Mouse (Mus musculus) kidney, embryonic 14.5 days (tissue): ENCODE data around the gene Gm42906. TPM values are rescaled to one million over a fixed set of nuclear protein-coding genes. Genes with fewer than 3 reads are reported as not detected.

Source experiments
- ATAC-seq: fragments of 200-750 bp; cut with Nextera tagmentation; 2 replicates; pipeline ENCODE4 v1.8.0; 2017; ENCODE audit warnings: moderate number of reproducible peaks, mild to moderate bottlenecking, moderate TSS enrichment, moderate library complexity; ENCODE audit not compliant: low FRiP score, low TSS enrichment
- H3K27ac ChIP-seq: fragments of 300-500 bp; sonication (generic); 2 replicates; pipeline ENCODE4 v1.5.1; 2014; ENCODE audit warnings: low read depth, mild to moderate bottlenecking, low read length, moderate library complexity, mixed read lengths
- H3K27me3 ChIP-seq: fragments of 300-500 bp; sonication (generic); 2 replicates; pipeline ENCODE4 v1.6.1; 2014; ENCODE audit warnings: mild to moderate bottlenecking, low read length; ENCODE audit not compliant: control insufficient read depth, insufficient read depth
- H3K36me3 ChIP-seq: fragments of 300-500 bp; sonication (generic); 2 replicates; pipeline ENCODE4 v1.6.1; 2014; ENCODE audit warnings: low read length, mixed read lengths; ENCODE audit not compliant: control insufficient read depth, insufficient read depth
- H3K4me1 ChIP-seq: fragments of 300-500 bp; sonication (generic); 2 replicates; pipeline ENCODE4 v1.6.1; 2014; ENCODE audit warnings: low read length, mixed read lengths; ENCODE audit not compliant: control insufficient read depth, insufficient read depth
- H3K4me2 ChIP-seq: fragments of 300-500 bp; sonication (generic); replicated peaks from 2 replicates; pipeline ENCODE4 v1.6.1; 2014; ENCODE audit warnings: low read depth, mild to moderate bottlenecking, low read length
- H3K4me3 ChIP-seq: fragments of 300-500 bp; sonication (generic); 2 replicates; pipeline ENCODE4 v1.5.1; 2014; ENCODE audit warnings: mild to moderate bottlenecking, low read length
- H3K9ac ChIP-seq: fragments of 300-500 bp; sonication (generic); 2 replicates; pipeline ENCODE4 v1.6.1; 2014; ENCODE audit warnings: low read depth, mild to moderate bottlenecking, low read length, moderate library complexity
- H3K9me3 ChIP-seq: fragments of 300-500 bp; sonication (generic); 2 replicates; pipeline ENCODE4 v1.6.1; 2016; ENCODE audit warnings: low read length; ENCODE audit not compliant: control insufficient read depth
- WGBS: fragments of 180-500 bp; shearing (Covaris S2); extraction: QIAGEN DNeasy Blood & Tissue Kit; methylation state at CpG from one replicate; pipeline ENCODE4 v1.1.7; 2014; 5-methylcytosine and 5-hydroxymethylcytosine counted together
- polyA plus RNA-seq: library from polyadenylated mRNA; unstranded; fragments of >200 nt; fragmentation: Nextera tagmentation; extraction: Ambion mirVana; gene quantifications from 2 replicates; pipeline ENCODE4 v1.2.1, GENCODE M21; 2014

Gene Gm42906
- polyA plus RNA-seq, 1 experiment from 2014 or later, result not detected

GRCm38 (mm10) chr5:151125985-151126607 lies 301.9 kb downstream of the Gm42906 start:
- Histone ChIP-seq H3K4me1 (no peaks in the 10 kb centered on the region), H3K4me3 (peak overlapping the region; percentile 1; the same call in 1 of the 2 replicates), H3K27me3 (no peaks in the 10 kb centered on the region), H3K4me2 (no peak overlapping the region), H3K27ac (peak overlapping the region; percentile 10; the same call in 1 of the 2 replicates), H3K9ac (no peak overlapping the region), H3K36me3 (no peaks in the 10 kb centered on the region), H3K9me3 (no peaks in the 10 kb centered on the region)
- ATAC-seq, result no peak
- 52% methylated on average over 6 of the region's 6 CpGs for WGBS

GRCm38 (mm10) chr5:151117846-151118245 lies 310.1 kb downstream of the Gm42906 start:
- 82% methylated on average over 2 of the region's 2 CpGs for WGBS
- no peak for ATAC-seq

DNA sequence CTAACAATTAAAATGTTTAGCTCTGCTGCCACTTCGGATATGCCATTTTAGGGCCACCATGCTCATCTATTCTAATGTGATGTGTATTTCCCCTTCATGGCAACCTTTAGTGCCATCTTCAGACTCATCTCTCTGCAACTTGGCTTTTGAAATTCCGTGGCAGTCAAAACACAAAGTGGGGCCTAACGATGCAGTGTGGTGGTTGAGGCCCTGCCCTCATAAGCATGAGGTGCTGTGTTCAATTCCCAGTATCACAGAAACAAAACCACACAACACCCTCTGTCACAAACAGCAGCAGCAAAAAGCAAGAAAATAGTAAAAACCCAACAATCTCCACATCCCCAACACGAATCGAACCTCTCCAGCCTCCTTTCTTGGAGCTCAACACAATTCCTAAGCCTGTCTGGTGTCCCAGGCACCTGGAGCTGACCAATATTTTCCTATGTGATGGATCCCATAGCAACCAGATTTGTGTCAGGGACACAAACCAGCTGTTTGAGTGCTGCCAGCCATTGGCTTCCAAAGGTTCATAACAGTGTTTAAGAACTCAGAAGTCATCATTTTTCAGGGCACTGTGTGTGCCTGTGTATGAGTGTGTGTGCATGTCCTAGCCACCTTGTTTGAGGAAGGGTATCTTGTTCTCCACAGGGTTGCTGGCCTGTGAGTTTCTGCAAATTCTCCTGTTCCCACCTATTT lies 311.6 kb downstream of the Gm42906 start:
- H3K4me3 ChIP-seq, result no peak overlapping the region
- WGBS, result 89% methylated on average over 5 of the region's 5 CpGs

More at GRCm38 (mm10) chr5:151117846-151118245, 310.1 kb downstream of the Gm42906 start:
- Histone ChIP-seq H3K4me2 (no peak overlapping the region), H3K9me3 (no peaks in the 10 kb centered on the region), H3K36me3 (no peaks in the 10 kb centered on the region), H3K27ac (no peak overlapping the region), H3K27me3 (no peaks in the 10 kb centered on the region), H3K4me1 (no peaks in the 10 kb centered on the region), H3K4me3 (no peak overlapping the region), H3K9ac (no peak overlapping the region)

DNA sequence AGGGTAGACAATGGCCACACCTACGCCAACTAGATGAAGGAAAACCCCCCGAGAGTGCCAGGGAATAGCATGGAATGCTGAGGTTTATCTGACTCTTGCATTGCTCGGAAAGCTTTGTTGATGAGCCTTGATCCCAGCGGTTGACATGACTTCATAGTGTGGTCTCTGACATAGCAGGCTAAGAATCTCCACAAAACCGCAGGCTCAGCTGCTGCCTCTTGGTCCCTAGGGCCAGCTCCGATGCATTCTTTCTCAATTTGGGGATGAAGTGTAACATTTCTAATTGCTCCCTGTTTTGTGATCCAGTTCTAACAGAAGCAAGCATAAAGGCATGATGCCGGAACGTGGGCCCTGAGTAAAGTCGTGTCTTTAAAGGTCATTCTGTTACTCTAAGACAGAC lies 315.2 kb downstream of the Gm42906 start:
- no peaks in the 10 kb centered on the region for H3K36me3 ChIP-seq
- WGBS, result 91% methylated on average over 9 of the region's 9 CpGs

More for the DNA sequence above, 311.6 kb downstream of the Gm42906 start:
- H3K9ac ChIP-seq, result no peak overlapping the region
- no peaks in the 10 kb centered on the region for H3K36me3 ChIP-seq
- no peak overlapping the region for H3K4me2 ChIP-seq
- no peaks in the 10 kb centered on the region for H3K4me1 ChIP-seq
- no peak for ATAC-seq
- H3K27ac ChIP-seq, result no peak overlapping the region
- H3K9me3 ChIP-seq, result no peaks in the 10 kb centered on the region
- no peaks in the 10 kb centered on the region for H3K27me3 ChIP-seq

DNA sequence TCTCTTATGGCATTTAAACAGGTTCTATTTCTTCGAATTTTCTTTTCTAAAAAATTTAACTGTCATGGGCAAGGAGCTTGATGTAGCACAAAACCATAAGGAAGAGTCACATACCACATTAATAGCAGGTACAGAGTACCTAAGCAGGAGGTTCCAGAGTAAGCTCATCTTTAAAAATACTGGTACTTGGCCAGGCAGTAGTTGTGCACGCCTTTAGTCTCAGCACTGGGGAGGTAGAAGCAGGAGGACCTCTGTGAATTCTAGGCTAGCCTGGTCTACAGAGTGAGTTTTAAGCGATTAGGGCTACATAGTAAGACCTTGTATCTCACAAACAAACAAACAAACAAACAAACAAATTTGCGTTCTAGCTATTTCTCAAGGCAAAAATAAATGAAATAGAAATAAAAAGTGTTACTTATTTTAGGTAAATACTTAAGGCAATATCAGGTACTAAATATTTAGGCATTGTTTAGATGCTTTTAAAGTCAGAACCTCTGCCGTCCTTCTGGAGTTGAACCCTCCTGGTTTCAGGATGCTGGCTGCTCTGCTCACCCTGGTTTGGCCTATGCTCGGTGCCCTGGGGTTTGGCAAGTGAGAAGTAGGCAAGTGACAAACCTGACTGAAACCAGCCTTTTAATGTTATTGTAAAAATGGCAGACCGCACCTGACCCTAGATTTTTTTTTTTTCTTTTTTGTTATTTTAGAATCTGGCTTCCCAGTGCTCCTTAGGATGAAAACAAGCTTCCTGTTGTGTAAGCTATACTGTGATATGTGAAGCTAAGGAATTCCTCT lies 316.7 kb downstream of the Gm42906 start:
- Histone ChIP-seq H3K4me1 (no peaks in the 10 kb centered on the region; the same call in 1 of the 2 replicates), H3K36me3 (no peaks in the 10 kb centered on the region), H3K9me3 (no peaks in the 10 kb centered on the region), H3K9ac (no peak overlapping the region), H3K4me2 (no peak overlapping the region), H3K27me3 (no peaks in the 10 kb centered on the region), H3K4me3 (no peak overlapping the region), H3K27ac (no peak overlapping the region)
- 86% methylated on average over 7 of the region's 7 CpGs for WGBS
- no peak for ATAC-seq

More for the DNA sequence above, 315.2 kb downstream of the Gm42906 start:
- no peaks in the 10 kb centered on the region for H3K27me3 ChIP-seq
- H3K4me2 ChIP-seq, result no peak overlapping the region
- H3K4me1 ChIP-seq, result no peaks in the 10 kb centered on the region; the same call in 1 of the 2 replicates
- no peak overlapping the region for H3K4me3 ChIP-seq
- H3K27ac ChIP-seq, result no peak overlapping the region
- H3K9ac ChIP-seq, result no peak overlapping the region
- H3K9me3 ChIP-seq, result no peaks in the 10 kb centered on the region
- no peak for ATAC-seq

- H3K4me3 ChIP-seq, result no peak overlapping the region
- no peak overlapping the region for H3K27ac ChIP-seq
- no peaks in the 10 kb centered on the region for H3K36me3 ChIP-seq
- H3K9ac ChIP-seq, result no peak overlapping the region
- H3K4me1 ChIP-seq, result no peaks in the 10 kb centered on the region; the same call in 1 of the 2 replicates
- H3K4me2 ChIP-seq, result no peak overlapping the region
- no peaks in the 10 kb centered on the region for H3K9me3 ChIP-seq
- no peak for ATAC-seq
- no peaks in the 10 kb centered on the region for H3K27me3 ChIP-seq
- WGBS, result 60% methylated on average over 6 of the region's 6 CpGs
Observed at GRCm38 (mm10) chr5:151110461-151110908, 317.5 kb downstream of the Gm42906 start.

- Histone ChIP-seq H3K4me3 (no peak overlapping the region), H3K9me3 (no peaks in the 10 kb centered on the region), H3K27me3 (no peaks in the 10 kb centered on the region), H3K4me1 (no peaks in the 10 kb centered on the region; the same call in 1 of the 2 replicates), H3K27ac (no peak overlapping the region), H3K4me2 (no peak overlapping the region), H3K36me3 (no peaks in the 10 kb centered on the region), H3K9ac (no peak overlapping the region)
- 71% methylated on average over 2 of the region's 2 CpGs for WGBS
- ATAC-seq, result no peak
Observed at GRCm38 (mm10) chr5:151109822-151110221, 318.1 kb downstream of the Gm42906 start.

DNA sequence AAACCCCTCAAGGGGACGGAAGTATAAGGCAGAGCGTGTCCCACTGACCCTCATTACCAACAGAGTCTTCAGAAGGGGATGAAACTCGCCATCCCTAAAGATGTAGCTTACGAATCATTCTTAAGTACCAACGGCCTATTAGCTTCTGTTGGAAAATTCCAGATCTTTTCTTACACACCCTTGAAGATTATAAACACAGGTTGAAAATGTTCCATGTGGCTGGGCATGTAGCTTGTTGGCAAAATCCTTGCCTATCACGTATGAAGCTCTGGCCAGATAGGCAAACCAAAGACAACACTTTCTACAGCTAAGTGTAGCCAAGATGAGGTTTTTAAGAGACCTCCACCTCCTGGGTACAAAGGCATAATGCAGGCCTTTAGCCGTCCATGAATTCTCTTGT lies 319.0 kb downstream of the Gm42906 start:
- no peaks in the 10 kb centered on the region for H3K36me3 ChIP-seq
- H3K27ac ChIP-seq, result peak overlapping the region; percentile 13; the same call in 1 of the 2 replicates
- peak overlapping the region; percentile 33; the same call in 1 of the 2 replicates for H3K4me2 ChIP-seq
- ATAC-seq, result no peak
- no peaks in the 10 kb centered on the region for H3K27me3 ChIP-seq
- H3K9ac ChIP-seq, result no peak overlapping the region
- H3K4me3 ChIP-seq, result no peak overlapping the region
- peaks cover 5% of the 10 kb centered on the region for H3K4me1 ChIP-seq
- 75% methylated on average over 7 of the region's 7 CpGs for WGBS
- no peaks in the 10 kb centered on the region for H3K9me3 ChIP-seq
